Mouse (Mus musculus) spleen, adult 2 months (tissue): Measurements from ENCODE around the gene Cspg4. TPM values are rescaled to one million over a fixed set of nuclear protein-coding genes. Genes with fewer than 3 reads are reported as not detected.
A peak's percentile ranks its signal among the peaks of the same experiment; 100 is the strongest.

Experiments
- DNase-seq, 2 experiments: peaks; one replicate each; pipeline versions ENCODE4 v3.0.0 to v3.0.0-alpha.2; 2012 to 2021; ENCODE audit warnings: low spot score in 2 of 2, low read depth in 1 of 2
- H3K27ac ChIP-seq: fragments of 200-500 bp; 2 replicates; pipeline ENCODE4 v1.5.1; 2012; ENCODE audit warnings: low read length, inconsistent platforms; ENCODE audit not compliant: insufficient read depth
- H3K27me3 ChIP-seq: fragments of 200-500 bp; 2 replicates; pipeline ENCODE4 v1.6.1; 2012; ENCODE audit warnings: mild to moderate bottlenecking, moderate library complexity, low read length, inconsistent platforms; ENCODE audit not compliant: control insufficient read depth, insufficient read depth
- H3K36me3 ChIP-seq: fragments of 200-500 bp; 2 replicates; pipeline ENCODE4 v1.6.1; 2012; ENCODE audit warnings: mild to moderate bottlenecking, low read length, inconsistent platforms; ENCODE audit not compliant: control insufficient read depth, insufficient read depth
- H3K4me1 ChIP-seq: fragments of 200-500 bp; 2 replicates; pipeline ENCODE4 v1.6.1; 2011; ENCODE audit warnings: inconsistent platforms; ENCODE audit not compliant: control insufficient read depth, insufficient read depth, insufficient read length
- H3K4me3 ChIP-seq: fragments of 200-500 bp; 2 replicates; pipeline ENCODE4 v1.5.1; 2011; ENCODE audit warnings: mild to moderate bottlenecking, inconsistent platforms; ENCODE audit not compliant: insufficient read depth, insufficient read length; ENCODE audit errors: extremely low read depth
- CTCF ChIP-seq: fragments of 200-500 bp; IDR thresholded peaks from 2 replicates; pipeline ENCODE4 v1.5.1; 2011; ENCODE audit warnings: mild to moderate bottlenecking, inconsistent platforms; ENCODE audit not compliant: insufficient read depth, insufficient read length, insufficient replicate concordance; ENCODE audit errors: extremely low read depth
- POLR2A ChIP-seq: fragments of 200-500 bp; IDR thresholded peaks from 2 replicates; pipeline ENCODE4 v1.6.1; 2011; ENCODE audit warnings: low read depth, low read length, inconsistent platforms
- WGBS: fragments of 180-500 bp; shearing (Covaris S2); methylation state at CpG from one replicate; pipeline ENCODE4 v1.1.7; 2018; 5-methylcytosine and 5-hydroxymethylcytosine counted together
- polyA plus RNA-seq: library from polyadenylated mRNA; depleted of rRNA; stranded (reverse); fragments of >200 nt; gene quantifications from 2 replicates; pipeline ENCODE4 v1.2.3, GENCODE M21; 2012

Cspg4 gene
- polyA plus RNA-seq, 1 experiment = 1.3 TPM

GRCm38 (mm10) chr9:56832900-56833299, 31.9 kb upstream of the Cspg4 start:
- WGBS = 31% methylated on average over 6 of the region's 6 CpGs
- no peaks in the 10 kb centered on the region for H3K36me3 ChIP-seq
- no peak overlapping the region for H3K27ac ChIP-seq
- no peaks in the 10 kb centered on the region for H3K4me1 ChIP-seq
- H3K27me3 ChIP-seq = no peaks in the 10 kb centered on the region; the same call in 1 of the 2 replicates
- no peak overlapping the region for H3K4me3 ChIP-seq
- DNase-seq = no peak
- TF ChIP-seq CTCF (no peak), POLR2A (no peak)

GRCm38 (mm10) chr9:56835152-56835551, 29.7 kb upstream of the Cspg4 start:
- no peak overlapping the region for H3K4me3 ChIP-seq
- 80% methylated on average over 5 of the region's 5 CpGs for WGBS
- H3K27me3 ChIP-seq = no peaks in the 10 kb centered on the region; the same call in 1 of the 2 replicates
- TF ChIP-seq POLR2A (no peak), CTCF (no peak)
- no peaks in the 10 kb centered on the region for H3K36me3 ChIP-seq
- no peak for DNase-seq
- H3K27ac ChIP-seq = no peak overlapping the region
- H3K4me1 ChIP-seq = no peaks in the 10 kb centered on the region

- Histone ChIP-seq H3K27ac (no peak overlapping the region), H3K27me3 (no peaks in the 10 kb centered on the region), H3K4me3 (no peak overlapping the region), H3K4me1 (no peaks in the 10 kb centered on the region), H3K36me3 (no peaks in the 10 kb centered on the region)
- no peak for DNase-seq
- WGBS = 82% methylated on average over 5 of the region's 5 CpGs
- TF ChIP-seq CTCF (no peak), POLR2A (no peak)
Measured at GRCm38 (mm10) chr9:56840721-56841120, 24.1 kb upstream of the Cspg4 start.

GRCm38 (mm10) chr9:56841864-56842263, 23.0 kb upstream of the Cspg4 start:
- Histone ChIP-seq H3K27ac (no peak overlapping the region), H3K36me3 (no peaks in the 10 kb centered on the region), H3K27me3 (no peaks in the 10 kb centered on the region), H3K4me3 (no peak overlapping the region), H3K4me1 (no peaks in the 10 kb centered on the region)
- TF ChIP-seq CTCF (no peak), POLR2A (no peak)
- no peak for DNase-seq

GRCm38 (mm10) chr9:56842303-56842719, 22.5 kb upstream of the Cspg4 start:
- DNase-seq = no peak
- 29% methylated on average over 3 of the region's 3 CpGs for WGBS
- TF ChIP-seq CTCF = no peak
- TF ChIP-seq POLR2A = no peak
- Histone ChIP-seq H3K36me3 (no peaks in the 10 kb centered on the region), H3K4me1 (no peaks in the 10 kb centered on the region), H3K4me3 (no peak overlapping the region), H3K27me3 (no peaks in the 10 kb centered on the region), H3K27ac (no peak overlapping the region)

GRCm38 (mm10) chr9:56843679-56844188, 21.1 kb upstream of the Cspg4 start:
- no peak for TF ChIP-seq POLR2A
- peak; percentile 43; the same call in 1 of the 2 replicates for TF ChIP-seq CTCF
- no peak overlapping the region for H3K27ac ChIP-seq
- peak in 1 of 2 experiments; percentile 16 for DNase-seq
- no peaks in the 10 kb centered on the region for H3K4me1 ChIP-seq
- 47% methylated on average over 7 of the region's 7 CpGs for WGBS
- no peak overlapping the region for H3K4me3 ChIP-seq
- no peaks in the 10 kb centered on the region for H3K36me3 ChIP-seq
- no peaks in the 10 kb centered on the region for H3K27me3 ChIP-seq

GRCm38 (mm10) chr9:56844644-56845043, 20.2 kb upstream of the Cspg4 start:
- Histone ChIP-seq H3K4me1 (no peaks in the 10 kb centered on the region), H3K36me3 (no peaks in the 10 kb centered on the region), H3K4me3 (no peak overlapping the region), H3K27me3 (no peaks in the 10 kb centered on the region), H3K27ac (no peak overlapping the region)
- TF ChIP-seq POLR2A (no peak), CTCF (no peak)
- 69% methylated on average over 8 of the region's 8 CpGs for WGBS
- no peak for DNase-seq
